Comparison of ENCODE assay signal across 7 mouse cellular contexts in genomic region chr4:63186281-63186870, GRCm38 (mm10). TPM values are rescaled to one million over a fixed set of nuclear protein-coding genes. Genes with fewer than 3 reads are reported as not detected.
DNase-seq lines count a peak whose midpoint lies in the region; ATAC-seq lines count a peak whose summit lies in the region.

No protein-coding gene starts in this region.

- no peak overlapping the region for H3K4me2 ChIP-seq in embryonic facial prominence, embryonic 14.5 days (ENCODE audit: low read depth, low read length)
- H3K4me2 ChIP-seq in forebrain, embryonic 16.5 days (ENCODE audit: low read length) = no peak overlapping the region
- no peak overlapping the region for H3K4me2 ChIP-seq in limb, embryonic 12.5 days

- 43% methylated on average over 21 of the region's 21 CpGs for WGBS in embryonic facial prominence, embryonic 14.5 days
- WGBS in forebrain, embryonic 16.5 days = 15% methylated on average over 21 of the region's 21 CpGs
- 66% methylated on average over 21 of the region's 21 CpGs for WGBS in limb, embryonic 12.5 days

- no peaks in the 10 kb centered on the region for H3K36me3 ChIP-seq in embryonic facial prominence, embryonic 14.5 days (ENCODE audit: control insufficient read depth, insufficient read depth, low read length)
- no peaks in the 10 kb centered on the region for H3K36me3 ChIP-seq in forebrain, embryonic 16.5 days (ENCODE audit: control insufficient read depth, insufficient read depth)
- no peaks in the 10 kb centered on the region for H3K36me3 ChIP-seq in limb, embryonic 12.5 days

- 0 out of 2 replicates have a peak, but pooled peaks cover 2% of the 10 kb centered on the region for H3K4me1 ChIP-seq in embryonic facial prominence, embryonic 14.5 days (ENCODE audit: control insufficient read depth, insufficient read depth, low read length)
- H3K4me1 ChIP-seq in forebrain, embryonic 16.5 days (replicated peaks; ENCODE audit: control insufficient read depth, insufficient read depth, low read length) = peaks cover 3% of the 10 kb centered on the region; the same call in 1 of the 2 replicates
- peaks cover 31% of the 10 kb centered on the region for H3K4me1 ChIP-seq in limb, embryonic 12.5 days (replicated peaks)

- no peaks in the 10 kb centered on the region for H3K9me3 ChIP-seq in embryonic facial prominence, embryonic 14.5 days (ENCODE audit: control insufficient read depth, low read length)
- no peaks in the 10 kb centered on the region for H3K9me3 ChIP-seq in forebrain, embryonic 16.5 days (ENCODE audit: control insufficient read depth, low read length)
- H3K9me3 ChIP-seq in limb, embryonic 12.5 days = no peaks in the 10 kb centered on the region

- DNase-seq in embryonic facial prominence, embryonic 14.5 days (ENCODE audit: low spot score) = peak; percentile 60
- DNase-seq in mesoderm, embryonic 11.5 days (ENCODE audit: low read depth, low spot score) = peak; percentile 37
- DNase-seq in adrenal gland, postnatal 25 days = no peak
- no peak for DNase-seq in adrenal gland, adult 2 months

- no peak overlapping the region for H3K9ac ChIP-seq in embryonic facial prominence, embryonic 14.5 days (ENCODE audit: low read depth, low read length)
- H3K9ac ChIP-seq in forebrain, embryonic 16.5 days (replicated peaks; ENCODE audit: low read depth, low read length) = no peak overlapping the region
- no peak overlapping the region for H3K9ac ChIP-seq in limb, embryonic 12.5 days (replicated peaks)

- no peaks in the 10 kb centered on the region for H3K27me3 ChIP-seq in embryonic facial prominence, embryonic 14.5 days (replicated peaks; ENCODE audit: control insufficient read depth, insufficient read depth, low read length)
- H3K27me3 ChIP-seq in forebrain, embryonic 16.5 days (replicated peaks; ENCODE audit: control insufficient read depth, insufficient read depth, low read length) = no peaks in the 10 kb centered on the region
- H3K27me3 ChIP-seq in limb, embryonic 12.5 days = no peaks in the 10 kb centered on the region

- ATAC-seq in embryonic facial prominence, embryonic 14.5 days (ENCODE audit: low read depth) = peak; percentile 82
- ATAC-seq in forebrain, embryonic 16.5 days = peak; percentile 57
- peak; percentile 80 for ATAC-seq in limb, embryonic 12.5 days (ENCODE audit: insufficient number of reproducible peaks, insufficient read depth, low FRiP score, low TSS enrichment, low read depth)
- no peak for ATAC-seq in frontal cortex, adult (ENCODE audit: low TSS enrichment)

- peak overlapping the region; percentile 69 for H3K27ac ChIP-seq in embryonic facial prominence, embryonic 14.5 days (replicated peaks; ENCODE audit: low read depth, low read length)
- no peak overlapping the region for H3K27ac ChIP-seq in forebrain, embryonic 16.5 days (ENCODE audit: low read length)
- peak overlapping the region; percentile 88 for H3K27ac ChIP-seq in limb, embryonic 12.5 days

- H3K4me3 ChIP-seq in embryonic facial prominence, embryonic 14.5 days (ENCODE audit: low read depth, low read length) = no peak overlapping the region
- no peak overlapping the region for H3K4me3 ChIP-seq in forebrain, embryonic 16.5 days (replicated peaks; ENCODE audit: low read length)
- no peak overlapping the region for H3K4me3 ChIP-seq in limb, embryonic 12.5 days (replicated peaks)

RNA-seq across cellular contexts. Expression of gene Kif12, which starts 14.4 kb away (rescaled TPM):
- not detected in 2 replicates for polyA plus RNA-seq in embryonic facial prominence, embryonic 14.5 days (2014; fragmentation: Nextera tagmentation; extraction: Ambion mirVana)
- 0.10 and 0.17 TPM in 2 replicates for polyA plus RNA-seq in forebrain, embryonic 16.5 days (2015; fragmentation: Nextera tagmentation; extraction: Ambion mirVana)
- 0.14 TPM in 1 of 2 replicates, not detected in the other for polyA plus RNA-seq in limb, embryonic 12.5 days (2016; fragmentation: Nextera tagmentation; extraction: Ambion mirVana)
- not detected in 2 replicates for total RNA-seq in adrenal gland, postnatal 25 days (2021)
- not detected for total RNA-seq in adrenal gland, adult 2 months (2021)
- 0.26 TPM in 1 of 2 replicates, not detected in the other for polyA plus RNA-seq in adrenal gland, adult 2 months (2012; rRNA removed)

RNA-seq across cellular contexts. Expression of gene Col27a1, which starts 27.4 kb away (rescaled TPM):
- 23.5 and 25.6 TPM in 2 replicates for polyA plus RNA-seq in embryonic facial prominence, embryonic 14.5 days (2014; fragmentation: Nextera tagmentation; extraction: Ambion mirVana)
- polyA plus RNA-seq in forebrain, embryonic 16.5 days (2015; fragmentation: Nextera tagmentation; extraction: Ambion mirVana) = 0.88 and 0.98 TPM in 2 replicates
- 20.5 and 22.6 TPM in 2 replicates for polyA plus RNA-seq in limb, embryonic 12.5 days (2016; fragmentation: Nextera tagmentation; extraction: Ambion mirVana)
- 9.3 and 11.7 TPM in 2 replicates for total RNA-seq in adrenal gland, postnatal 25 days (2021)
- 10 to 100 TPM in 1 of 2 experiments, 1 to 10 TPM in 1; 8.4 to 13.0 TPM for total RNA-seq in adrenal gland, adult 2 months (2021)
- 12.9 and 14.9 TPM in 2 replicates for polyA plus RNA-seq in adrenal gland, adult 2 months (2012; rRNA removed)

RNA-seq across cellular contexts. Expression of gene Ambp, which starts 31.8 kb away (rescaled TPM):
- polyA plus RNA-seq in embryonic facial prominence, embryonic 14.5 days (2014; fragmentation: Nextera tagmentation; extraction: Ambion mirVana) = 0.18 TPM in 1 of 2 replicates, not detected in the other
- polyA plus RNA-seq in forebrain, embryonic 16.5 days (2015; fragmentation: Nextera tagmentation; extraction: Ambion mirVana) = 0.22 TPM in 1 of 2 replicates, not detected in the other
- 0.50 and 0.59 TPM in 2 replicates for polyA plus RNA-seq in limb, embryonic 12.5 days (2016; fragmentation: Nextera tagmentation; extraction: Ambion mirVana)
- 13.7 TPM in 1 of 2 replicates, not detected in the other for total RNA-seq in adrenal gland, postnatal 25 days (2021)
- total RNA-seq in adrenal gland, adult 2 months (2021) = 1 to 10 TPM in 1 of 2 experiments, under 1 TPM in 1; 0.38 to 7.1 TPM
- polyA plus RNA-seq in adrenal gland, adult 2 months (2012; rRNA removed) = 0.61 TPM in 1 of 2 replicates, not detected in the other

Comparison
In these comparisons a context has a peak if more than half of its experiments do, and no peak if none do; other contexts are left out.
1. DNase-seq: peak in embryonic facial prominence, embryonic 14.5 days (single experiment) and mesoderm, embryonic 11.5 days (single experiment); none in adrenal gland, postnatal 25 days (single experiment) and adrenal gland, adult 2 months (single experiment).